Mouse (Mus musculus) macrophage (primary cell): ENCODE results near the gene Aldh5a1. TPM values are rescaled to one million over a fixed set of nuclear protein-coding genes. Genes with fewer than 3 reads are reported as not detected.

ENCODE experiments used
- H3K27ac ChIP-seq: fragments of 350-480 bp; formaldehyde crosslinking; 2 replicates; pipeline ENCODE4 v1.9.0; 2021
- H3K36me3 ChIP-seq: fragments of 350-480 bp; formaldehyde crosslinking; 2 replicates; pipeline ENCODE4 v1.9.0; 2021; ENCODE audit errors: inconsistent target
- H3K4me3 ChIP-seq: fragments of 350-480 bp; formaldehyde crosslinking; 2 replicates; pipeline ENCODE4 v1.9.0; 2021; ENCODE audit errors: inconsistent target
- H3K79me2 ChIP-seq: fragments of 350-480 bp; formaldehyde crosslinking; 2 replicates; pipeline ENCODE4 v1.9.0; 2021; ENCODE audit errors: inconsistent target
- WGBS: methylation state at CpG from one replicate; pipeline ENCODE4 v1.1.7; 2026; ENCODE audit warnings: inconsistent platforms; ENCODE audit not compliant: missing documents; 5-methylcytosine and 5-hydroxymethylcytosine counted together
- polyA plus RNA-seq: library from polyadenylated mRNA; stranded (reverse); fragments of 250-400 nt; gene quantifications from 3 replicates; pipeline ENCODE4 v1.2.4, GENCODE M21; 2018; ENCODE audit warnings: inconsistent platforms

Aldh5a1 gene
- polyA plus RNA-seq, 1 experiment from 2014 or later, result 0.52 TPM

DNA sequence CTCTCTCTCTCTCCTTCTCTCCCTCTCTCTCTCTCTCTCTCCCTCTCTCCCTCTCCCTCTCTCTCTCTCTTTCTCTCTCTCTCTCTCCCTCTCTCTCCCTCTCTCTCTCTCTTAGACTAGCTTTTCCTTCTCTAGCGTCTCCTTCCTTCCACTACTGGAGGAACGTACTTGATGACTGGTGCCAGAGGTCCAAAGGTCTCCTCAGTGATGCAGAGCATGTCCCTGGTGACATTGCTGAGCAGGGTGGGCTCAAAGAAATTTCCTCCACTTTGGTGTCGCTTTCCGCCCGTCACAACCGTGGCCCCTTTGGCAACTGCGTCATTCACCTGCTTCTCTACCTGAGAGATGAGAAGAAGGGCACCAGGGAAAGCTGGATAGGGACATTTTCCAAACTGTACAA is 23.9 kb downstream of the Aldh5a1 start:
- no peaks in the 10 kb centered on the region for H3K36me3 ChIP-seq
- no peak overlapping the region for H3K4me3 ChIP-seq
- no peaks in the 10 kb centered on the region for H3K79me2 ChIP-seq
- WGBS, result 94% methylated on average over 7 of the region's 7 CpGs
- H3K27ac ChIP-seq, result no peak overlapping the region

DNA sequence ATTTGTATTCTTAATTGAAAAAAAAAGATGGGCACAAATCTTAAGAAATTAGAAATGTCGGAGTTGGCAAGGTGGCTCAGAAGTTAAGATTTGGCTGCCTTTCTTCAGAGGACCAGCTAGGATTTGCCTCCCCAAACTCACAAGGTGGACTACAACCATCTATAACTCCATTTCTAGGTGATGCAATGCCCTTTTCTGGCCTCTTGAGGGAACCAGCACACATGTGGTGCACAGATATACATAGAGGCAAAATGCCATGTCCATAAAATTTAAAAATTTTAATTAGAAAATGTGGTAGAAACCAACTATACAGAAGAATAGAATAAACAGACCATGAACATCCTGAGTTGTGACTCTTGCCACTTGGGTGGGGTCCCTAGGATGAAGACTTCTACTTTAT is 28.3 kb downstream of the Aldh5a1 start:
- H3K27ac ChIP-seq, result no peak overlapping the region
- H3K4me3 ChIP-seq, result no peak overlapping the region
- WGBS, result 94% methylated on average over 1 of the region's 1 CpGs
- no peaks in the 10 kb centered on the region for H3K79me2 ChIP-seq
- no peaks in the 10 kb centered on the region for H3K36me3 ChIP-seq

DNA sequence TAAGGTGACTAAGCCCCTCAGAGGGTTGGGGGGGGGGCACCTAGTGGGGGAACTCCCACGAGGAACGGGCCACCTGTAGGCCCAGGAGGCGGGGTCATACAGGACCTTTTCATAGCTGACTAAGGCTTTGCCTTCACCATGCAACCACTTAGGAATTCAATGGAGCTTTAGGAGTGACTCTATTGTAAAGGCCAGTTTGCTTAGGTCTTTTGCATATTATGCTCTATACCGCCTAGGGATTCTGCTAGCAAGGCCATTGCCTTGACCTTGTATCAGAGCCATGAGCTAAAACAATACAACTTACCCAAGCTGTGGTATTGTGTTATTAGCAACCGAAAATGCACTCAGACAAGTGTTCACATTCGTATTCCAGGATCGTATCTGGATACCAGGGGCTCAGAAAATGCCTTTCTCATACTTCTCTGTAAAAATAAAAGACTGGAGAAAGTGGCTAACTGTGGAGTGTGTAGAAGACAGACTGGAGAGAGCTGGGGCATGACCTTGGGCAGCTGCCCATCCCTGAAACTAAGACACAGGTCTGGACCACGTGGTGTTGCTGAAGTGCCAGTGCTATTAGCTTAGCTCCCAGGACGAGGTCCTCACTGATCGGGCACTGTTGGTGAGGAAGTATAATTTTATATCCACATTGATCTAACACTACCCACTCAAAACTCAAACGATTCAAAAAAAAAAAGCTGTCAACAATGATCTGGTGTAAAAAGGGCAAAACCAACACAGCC is 30.5 kb downstream of the Aldh5a1 start:
- H3K36me3 ChIP-seq, result no peaks in the 10 kb centered on the region
- no peak overlapping the region for H3K27ac ChIP-seq
- no peaks in the 10 kb centered on the region for H3K79me2 ChIP-seq
- H3K4me3 ChIP-seq, result no peak overlapping the region
- 85% methylated on average over 10 of the region's 11 CpGs for WGBS

DNA sequence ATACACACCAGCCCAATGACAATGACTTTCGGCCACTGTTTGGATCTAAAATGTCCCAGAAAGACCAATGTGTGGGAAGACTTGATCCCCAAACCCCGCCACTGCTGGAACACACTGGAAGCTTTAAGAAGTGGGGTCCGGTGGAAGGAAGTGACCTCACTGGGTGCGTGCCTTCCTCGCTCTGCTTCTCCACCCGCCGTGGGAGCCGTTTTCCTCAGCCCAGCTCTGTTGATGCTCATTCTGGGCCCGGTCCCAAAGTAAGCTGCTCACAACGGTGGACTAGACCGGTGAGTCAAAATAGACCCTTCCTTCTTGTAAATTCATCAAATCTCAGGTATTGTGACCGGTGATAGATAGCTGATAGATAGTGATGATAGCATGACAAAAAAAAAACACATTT is 32.0 kb downstream of the Aldh5a1 start:
- no peak overlapping the region for H3K4me3 ChIP-seq
- no peak overlapping the region for H3K27ac ChIP-seq
- no peaks in the 10 kb centered on the region for H3K36me3 ChIP-seq
- WGBS, result 85% methylated on average over 11 of the region's 12 CpGs
- no peaks in the 10 kb centered on the region for H3K79me2 ChIP-seq

DNA sequence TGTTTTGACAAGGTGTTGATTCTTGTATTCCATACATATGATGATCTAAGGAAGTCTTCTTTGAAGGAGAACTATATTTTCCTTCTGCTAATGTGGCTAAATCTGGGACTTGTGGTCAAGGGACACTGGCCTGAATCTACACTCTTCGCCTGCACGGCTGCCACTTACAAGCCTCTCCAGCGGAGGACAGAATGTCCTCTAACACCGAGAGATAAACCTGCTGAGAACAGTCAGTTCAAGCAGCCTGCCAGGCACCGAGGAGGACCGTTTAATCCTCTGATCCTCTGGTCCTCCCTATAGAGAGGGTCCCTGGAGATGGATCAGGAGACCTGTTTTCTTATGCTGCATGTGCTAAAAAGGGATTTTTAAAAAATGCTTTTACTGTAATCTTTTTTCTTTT is 34.0 kb downstream of the Aldh5a1 start:
- H3K27ac ChIP-seq, result no peak overlapping the region
- H3K79me2 ChIP-seq, result no peaks in the 10 kb centered on the region
- WGBS, result 83% methylated on average over 6 of the region's 6 CpGs
- H3K36me3 ChIP-seq, result no peaks in the 10 kb centered on the region
- H3K4me3 ChIP-seq, result no peak overlapping the region

- no peak overlapping the region for H3K4me3 ChIP-seq
- WGBS, result 89% methylated on average over 2 of the region's 2 CpGs
- no peaks in the 10 kb centered on the region for H3K79me2 ChIP-seq
- no peak overlapping the region for H3K27ac ChIP-seq
- H3K36me3 ChIP-seq, result no peaks in the 10 kb centered on the region
Observed at GRCm38 (mm10) chr13:24901916-24902315, 35.5 kb downstream of the Aldh5a1 start.

DNA sequence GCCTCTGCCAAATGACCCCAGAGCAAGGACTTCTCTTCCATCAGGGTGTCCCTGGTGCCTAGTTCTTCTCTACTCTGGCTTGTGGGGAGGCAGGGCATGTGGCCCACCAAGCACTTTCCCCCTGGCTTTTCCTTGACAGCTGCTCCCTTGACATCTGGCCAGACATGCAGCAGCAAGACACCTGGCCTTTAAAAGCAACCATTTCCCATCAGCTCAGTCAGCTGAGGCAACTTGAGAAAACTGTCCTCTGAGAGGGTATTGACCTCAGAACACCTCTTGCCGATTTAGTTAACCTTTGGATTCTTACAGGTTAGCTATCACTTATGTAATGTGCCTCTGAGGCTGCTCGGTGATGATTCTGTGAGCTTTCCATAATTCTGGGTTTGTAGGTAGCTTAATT is 43.6 kb downstream of the Aldh5a1 start:
- Histone ChIP-seq H3K79me2 (no peaks in the 10 kb centered on the region), H3K27ac (no peak overlapping the region), H3K4me3 (no peak overlapping the region), H3K36me3 (no peaks in the 10 kb centered on the region)
- 96% methylated on average over 2 of the region's 2 CpGs for WGBS

DNA sequence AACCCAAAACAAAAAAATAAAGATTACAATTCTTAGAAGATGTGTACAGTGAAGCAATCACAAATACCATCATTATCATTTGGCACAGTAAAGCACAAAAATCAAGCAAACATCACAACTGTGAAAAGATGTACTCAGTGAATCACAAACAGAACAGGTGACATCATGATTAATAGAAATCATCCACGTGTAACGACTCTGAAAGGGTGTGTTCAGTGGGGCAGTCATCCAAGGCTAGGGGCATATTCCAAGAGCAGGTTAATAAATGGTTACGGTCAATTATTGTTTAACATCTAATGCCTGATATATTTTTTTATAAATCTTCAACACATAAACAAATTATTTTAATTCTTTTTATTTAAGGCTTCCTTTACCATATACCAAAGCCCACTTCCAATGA is 44.9 kb downstream of the Aldh5a1 start:
- H3K79me2 ChIP-seq, result no peaks in the 10 kb centered on the region
- no peak overlapping the region for H3K27ac ChIP-seq
- H3K36me3 ChIP-seq, result no peaks in the 10 kb centered on the region
- 97% methylated on average over 3 of the region's 3 CpGs for WGBS
- no peak overlapping the region for H3K4me3 ChIP-seq

DNA sequence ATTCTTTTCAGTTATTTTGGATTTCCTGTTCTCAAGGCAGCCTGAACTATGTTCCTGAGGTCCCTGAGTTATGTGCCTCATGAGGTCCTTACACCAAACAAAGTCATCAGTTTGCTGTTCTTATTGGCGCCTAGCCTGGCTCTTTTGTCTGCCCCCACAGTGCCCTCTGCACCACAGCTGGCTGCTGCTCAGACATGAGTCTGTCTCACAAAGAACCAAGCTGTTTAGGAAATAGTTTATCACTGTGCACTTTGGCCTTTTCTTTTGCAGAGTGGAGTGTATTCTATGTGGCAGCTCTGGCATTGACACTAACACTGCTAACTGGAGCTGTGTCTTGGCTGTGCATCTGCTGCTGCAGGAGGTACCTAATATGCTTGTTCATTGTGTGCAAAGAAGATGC is 47.9 kb downstream of the Aldh5a1 start:
- no peak overlapping the region for H3K27ac ChIP-seq
- H3K36me3 ChIP-seq, result no peaks in the 10 kb centered on the region
- H3K79me2 ChIP-seq, result no peaks in the 10 kb centered on the region
- 91% methylated on average over 1 of the region's 1 CpGs for WGBS
- H3K4me3 ChIP-seq, result no peak overlapping the region

- H3K27ac ChIP-seq, result no peak overlapping the region
- H3K4me3 ChIP-seq, result no peak overlapping the region
- no peaks in the 10 kb centered on the region for H3K36me3 ChIP-seq
- WGBS, result 96% methylated on average over 6 of the region's 6 CpGs
- H3K79me2 ChIP-seq, result no peaks in the 10 kb centered on the region
Observed at GRCm38 (mm10) chr13:24882411-24882810, 55.0 kb downstream of the Aldh5a1 start.

DNA sequence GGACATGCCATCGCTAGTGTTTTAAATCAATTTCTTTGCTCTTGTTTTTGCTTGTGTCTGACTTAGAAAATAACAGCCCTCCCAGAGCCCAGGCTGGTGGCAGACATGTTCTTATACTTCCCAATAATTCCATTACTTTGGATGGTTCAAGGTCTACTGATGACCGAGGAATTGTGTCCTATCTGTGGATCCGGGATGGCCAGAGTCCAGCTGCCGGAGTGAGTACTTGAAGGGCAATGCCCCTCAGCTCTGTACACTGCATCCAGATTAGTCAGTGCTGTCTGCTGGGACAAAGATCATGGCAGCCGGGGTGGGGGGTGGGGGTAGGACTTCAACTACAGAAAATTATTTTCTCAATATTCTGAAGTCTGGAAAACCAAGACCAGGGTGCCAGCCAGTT is 56.8 kb downstream of the Aldh5a1 start:
- Histone ChIP-seq H3K4me3 (no peak overlapping the region), H3K27ac (no peak overlapping the region), H3K79me2 (no peaks in the 10 kb centered on the region), H3K36me3 (no peaks in the 10 kb centered on the region)
- 95% methylated on average over 5 of the region's 5 CpGs for WGBS

- 93% methylated on average over 5 of the region's 6 CpGs for WGBS
- Histone ChIP-seq H3K79me2 (no peaks in the 10 kb centered on the region), H3K36me3 (no peaks in the 10 kb centered on the region), H3K27ac (no peak overlapping the region), H3K4me3 (no peak overlapping the region)
Observed at GRCm38 (mm10) chr13:24880208-24880607, 57.3 kb downstream of the Aldh5a1 start.

DNA sequence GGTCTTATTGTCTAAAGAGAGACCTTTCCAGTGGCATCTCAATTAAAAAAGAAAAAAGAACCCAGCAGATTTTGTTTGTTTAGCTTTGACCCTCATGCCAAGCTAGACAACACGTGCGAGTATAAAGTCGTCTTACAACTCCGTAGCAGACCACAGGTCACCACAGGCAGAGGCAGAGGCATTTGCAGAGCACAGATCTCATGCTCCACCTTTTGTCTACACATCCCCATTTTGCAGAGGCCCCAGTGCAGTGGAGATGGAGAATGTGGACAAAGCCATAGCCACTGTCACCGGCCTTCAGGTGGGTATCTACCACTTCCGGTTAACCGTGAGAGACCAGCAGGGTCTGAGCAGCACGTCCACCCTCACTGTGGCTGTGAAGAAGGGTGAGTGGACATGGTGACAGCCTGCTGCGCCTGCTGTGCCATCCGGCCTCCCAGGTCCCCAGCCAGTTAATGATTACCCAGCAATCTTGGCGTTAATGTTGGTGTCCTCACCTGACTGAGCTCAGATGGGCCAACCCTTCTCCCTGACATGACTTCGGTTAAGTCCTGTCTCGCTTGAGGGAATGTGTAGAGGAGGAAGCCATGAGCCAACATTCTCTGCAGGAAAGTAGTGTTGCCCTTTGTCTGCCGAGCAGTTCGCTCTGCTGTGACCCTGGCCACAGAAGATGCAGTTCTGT is 58.0 kb downstream of the Aldh5a1 start:
- 95% methylated on average over 15 of the region's 15 CpGs for WGBS

GRCm38 (mm10) chr13:24868233-24868632 is 69.2 kb downstream of the Aldh5a1 start:
- no peaks in the 10 kb centered on the region for H3K79me2 ChIP-seq
- no peaks in the 10 kb centered on the region for H3K36me3 ChIP-seq
- WGBS, result 92% methylated on average over 7 of the region's 7 CpGs
- H3K27ac ChIP-seq, result no peak overlapping the region
- H3K4me3 ChIP-seq, result no peak overlapping the region

More for the DNA sequence above, 58.0 kb downstream of the Aldh5a1 start:
- H3K36me3 ChIP-seq, result no peaks in the 10 kb centered on the region
- no peaks in the 10 kb centered on the region for H3K79me2 ChIP-seq
- H3K27ac ChIP-seq, result no peak overlapping the region
- no peak overlapping the region for H3K4me3 ChIP-seq

DNA sequence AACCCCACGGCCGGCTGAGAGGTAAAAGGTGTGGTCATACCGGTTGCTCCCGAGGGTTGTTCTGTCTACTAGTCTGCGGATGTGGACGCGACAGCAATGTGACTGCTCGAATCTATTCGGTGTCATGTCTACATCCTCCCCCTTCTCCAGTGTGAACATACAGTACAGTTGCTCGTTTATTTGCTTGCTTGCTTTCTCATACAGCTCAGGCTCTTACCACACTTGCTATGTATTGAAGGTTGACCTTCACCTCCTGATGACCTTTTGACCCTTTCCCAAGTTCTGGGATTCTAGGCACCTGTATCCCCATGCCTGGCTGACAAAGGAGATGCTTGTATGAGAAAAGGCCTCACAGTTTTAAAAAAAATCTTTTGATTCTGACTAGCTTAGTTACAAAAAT is 69.7 kb downstream of the Aldh5a1 start:
- Histone ChIP-seq H3K27ac (no peak overlapping the region), H3K4me3 (no peak overlapping the region), H3K79me2 (no peaks in the 10 kb centered on the region), H3K36me3 (no peaks in the 10 kb centered on the region)
- WGBS, result 92% methylated on average over 10 of the region's 10 CpGs
